Mouse (Mus musculus) midbrain, postnatal 0 days (tissue): ENCODE measurements at regions not wholly inside any gene's neighbourhood (a gene's known extent, or its start where the extent isn't known, plus 50 kb on each side); places are given as distances from the start of the nearest gene placed in this dataset.

Experiments used
- ATAC-seq: fragments of 200-750 bp; cut with Nextera tagmentation; 2 replicates; pipeline ENCODE4 v1.8.0; 2017; ENCODE audit warnings: moderate number of reproducible peaks, mild to moderate bottlenecking, moderate TSS enrichment, moderate library complexity; ENCODE audit not compliant: low FRiP score
- DNase-seq: peaks from one replicate; pipeline ENCODE4 v3.0.0-alpha.2; 2015; ENCODE audit warnings: low spot score
- H3K27ac ChIP-seq: fragments of 300-500 bp; sonication (generic); 2 replicates; pipeline ENCODE4 v1.5.1; 2014; ENCODE audit warnings: low read depth, mild to moderate bottlenecking, low read length, mixed read lengths
- H3K27me3 ChIP-seq: fragments of 300-500 bp; sonication (generic); 2 replicates; pipeline ENCODE4 v1.6.1; 2014; ENCODE audit warnings: low read length, control low read depth, mixed read lengths; ENCODE audit not compliant: insufficient read depth
- H3K36me3 ChIP-seq: fragments of 300-500 bp; sonication (generic); 2 replicates; pipeline ENCODE4 v1.6.1; 2014; ENCODE audit warnings: low read length, control low read depth, mixed read lengths; ENCODE audit not compliant: insufficient read depth
- H3K4me1 ChIP-seq: fragments of 300-500 bp; sonication (generic); 2 replicates; pipeline ENCODE4 v1.6.1; 2014; ENCODE audit warnings: mild to moderate bottlenecking, control low read depth, antibody characterized with exemption, low read length, mixed read lengths; ENCODE audit not compliant: insufficient read depth
- H3K4me2 ChIP-seq: fragments of 300-500 bp; sonication (generic); 2 replicates; pipeline ENCODE4 v1.6.1; 2014; ENCODE audit warnings: low read depth, mild to moderate bottlenecking, low read length, mixed read lengths; ENCODE audit not compliant: poor library complexity, severe bottlenecking
- H3K4me3 ChIP-seq: fragments of 300-500 bp; sonication (generic); 2 replicates; pipeline ENCODE4 v1.5.1; 2014; ENCODE audit warnings: low read depth, mild to moderate bottlenecking, low read length, moderate library complexity
- H3K9ac ChIP-seq: fragments of 300-500 bp; sonication (generic); replicated peaks from 2 replicates; pipeline ENCODE4 v1.6.1; 2014; ENCODE audit warnings: mild to moderate bottlenecking, low read length, moderate library complexity, mixed read lengths; ENCODE audit not compliant: poor library complexity, severe bottlenecking
- H3K9me3 ChIP-seq: fragments of 300-500 bp; sonication (generic); 2 replicates; pipeline ENCODE4 v1.6.1; 2016; ENCODE audit warnings: low read length, control low read depth
- CTCF ChIP-seq: IDR thresholded peaks from 2 replicates; pipeline ENCODE4 v1.5.1; 2016; ENCODE audit warnings: antibody characterized with exemption, mild to moderate bottlenecking
- WGBS: fragments of 180-500 bp; shearing (Covaris S2); extraction: QIAGEN DNeasy Blood & Tissue Kit; methylation state at CpG from one replicate; pipeline ENCODE4 v1.1.7; 2014; 5-methylcytosine and 5-hydroxymethylcytosine counted together

- no peak for DNase-seq
- Histone ChIP-seq H3K27ac (no peak overlapping the region), H3K4me1 (no peaks in the 10 kb centered on the region), H3K27me3 (no peaks in the 10 kb centered on the region), H3K4me3 (no peak overlapping the region), H3K9ac (no peak overlapping the region), H3K36me3 (no peaks in the 10 kb centered on the region), H3K4me2 (no peak overlapping the region), H3K9me3 (no peaks in the 10 kb centered on the region)
- 80% methylated on average over 3 of the region's 3 CpGs for WGBS
- no peak for ATAC-seq
- TF ChIP-seq CTCF, result no peak
Observed at GRCm38 (mm10) chr1:42362438-42362837, 333.1 kb upstream of the Pou3f3 start.

GRCm38 (mm10) chr1:42365648-42366324, 329.8 kb upstream of the Pou3f3 start:
- Histone ChIP-seq H3K36me3 (no peaks in the 10 kb centered on the region), H3K4me3 (no peak overlapping the region), H3K9me3 (no peaks in the 10 kb centered on the region), H3K27ac (no peak overlapping the region), H3K9ac (no peak overlapping the region), H3K4me2 (no peak overlapping the region), H3K4me1 (no peaks in the 10 kb centered on the region), H3K27me3 (no peaks in the 10 kb centered on the region)
- no peak for TF ChIP-seq CTCF
- ATAC-seq (no peak), DNase-seq (no peak)
- WGBS, result 85% methylated on average over 4 of the region's 4 CpGs

- H3K27me3 ChIP-seq, result no peaks in the 10 kb centered on the region
- H3K9ac ChIP-seq, result no peak overlapping the region
- no peak overlapping the region for H3K4me3 ChIP-seq
- H3K36me3 ChIP-seq, result no peaks in the 10 kb centered on the region
- no peaks in the 10 kb centered on the region for H3K9me3 ChIP-seq
- 51% methylated on average over 18 of the region's 18 CpGs for WGBS
- DNase-seq (no peak), ATAC-seq (no peak)
- H3K4me2 ChIP-seq, result no peak overlapping the region; the same call in 1 of the 2 replicates
- TF ChIP-seq CTCF, result no peak
- no peak overlapping the region for H3K27ac ChIP-seq
- H3K4me1 ChIP-seq, result no peaks in the 10 kb centered on the region
Observed at GRCm38 (mm10) chr1:42387919-42388684, 307.5 kb upstream of the Pou3f3 start.

GRCm38 (mm10) chr1:42388740-42389139, 306.8 kb upstream of the Pou3f3 start:
- no peaks in the 10 kb centered on the region for H3K27me3 ChIP-seq
- H3K27ac ChIP-seq, result no peak overlapping the region
- no peak overlapping the region for H3K4me3 ChIP-seq
- ATAC-seq (no peak), DNase-seq (no peak)
- H3K4me1 ChIP-seq, result no peaks in the 10 kb centered on the region
- H3K4me2 ChIP-seq, result no peak overlapping the region
- TF ChIP-seq CTCF, result no peak
- WGBS, result 92% methylated on average over 6 of the region's 6 CpGs
- no peaks in the 10 kb centered on the region for H3K36me3 ChIP-seq
- no peaks in the 10 kb centered on the region for H3K9me3 ChIP-seq
- H3K9ac ChIP-seq, result no peak overlapping the region

- 84% methylated on average over 13 of the region's 13 CpGs for WGBS
- H3K4me1 ChIP-seq, result no peaks in the 10 kb centered on the region
- H3K27me3 ChIP-seq, result no peaks in the 10 kb centered on the region
- H3K27ac ChIP-seq, result no peak overlapping the region
- no peaks in the 10 kb centered on the region for H3K9me3 ChIP-seq
- DNase-seq (no peak), ATAC-seq (no peak)
- H3K36me3 ChIP-seq, result no peaks in the 10 kb centered on the region
- TF ChIP-seq CTCF, result no peak
- no peak overlapping the region for H3K9ac ChIP-seq
- no peak overlapping the region for H3K4me2 ChIP-seq
- no peak overlapping the region for H3K4me3 ChIP-seq
Observed at GRCm38 (mm10) chr1:42395651-42396260, 299.8 kb upstream of the Pou3f3 start.
